Comparison of ENCODE assay signal across 9 mouse cellular contexts in genomic region chr9:116847241-116848135, GRCm38 (mm10).
A peak's percentile ranks its signal among the peaks of the same experiment; 100 is the strongest.
DNase-seq lines count a peak whose midpoint lies in the region; ATAC-seq lines count a peak whose summit lies in the region.
"Had no signal": no experiment of that assay in that cellular context is flagged by ENCODE, and none has a peak within 500 bp of the region (broad histone marks: within the 10 kb centered on the region; RNA-seq: fewer than 3 reads in every experiment).

No protein-coding gene starts in this region.

- DNase-seq in Muller cell, postnatal 12 days (ENCODE audit: inconsistent ontology term), result peak; percentile 25
- peak; percentile 90 for DNase-seq in lung, postnatal 10 days
- no peak for DNase-seq in retina, embryonic 14.5 days (ENCODE audit: low spot score)
- no peak for DNase-seq in hindbrain, embryonic 10.5 days (ENCODE audit: low spot score)
- no peak for DNase-seq in cerebellum, adult 8-10 months

- H3K27ac ChIP-seq in embryonic facial prominence, embryonic 15.5 days (replicated peaks), result peak overlapping the region; percentile 48
- peak overlapping the region; percentile 40 for H3K27ac ChIP-seq in intestine, embryonic 16.5 days (ENCODE audit: low read length)
- H3K27ac ChIP-seq in hindbrain, embryonic 10.5 days, result no peak overlapping the region
- H3K27ac ChIP-seq in hindbrain, embryonic 16.5 days (ENCODE audit: low read depth, low read length), result no peak overlapping the region
- H3K27ac ChIP-seq: neural tube, embryonic 12.5 days had no signal

- no peak overlapping the region for H3K4me2 ChIP-seq in embryonic facial prominence, embryonic 15.5 days (replicated peaks)
- no peak overlapping the region for H3K4me2 ChIP-seq in intestine, embryonic 16.5 days (ENCODE audit: low read depth, low read length)
- no peak overlapping the region for H3K4me2 ChIP-seq in hindbrain, embryonic 16.5 days (ENCODE audit: low read length)
- H3K4me2 ChIP-seq: neural tube, embryonic 12.5 days had no signal

- no peaks in the 10 kb centered on the region for H3K9me3 ChIP-seq in embryonic facial prominence, embryonic 15.5 days (replicated peaks)
- no peaks in the 10 kb centered on the region for H3K9me3 ChIP-seq in intestine, embryonic 16.5 days (ENCODE audit: control insufficient read depth, low read length)
- H3K9me3 ChIP-seq in hindbrain, embryonic 10.5 days, result no peaks in the 10 kb centered on the region
- H3K9me3 ChIP-seq in hindbrain, embryonic 16.5 days (ENCODE audit: control insufficient read depth, low read length), result no peaks in the 10 kb centered on the region
- H3K9me3 ChIP-seq: neural tube, embryonic 12.5 days had no signal

- no peak overlapping the region for H3K4me3 ChIP-seq in embryonic facial prominence, embryonic 15.5 days (replicated peaks)
- no peak overlapping the region for H3K4me3 ChIP-seq in intestine, embryonic 16.5 days (ENCODE audit: low read length)
- no peak overlapping the region for H3K4me3 ChIP-seq in hindbrain, embryonic 10.5 days
- no peak overlapping the region for H3K4me3 ChIP-seq in hindbrain, embryonic 16.5 days (ENCODE audit: low read length)
- H3K4me3 ChIP-seq: neural tube, embryonic 12.5 days had no signal

- no peak overlapping the region for H3K9ac ChIP-seq in embryonic facial prominence, embryonic 15.5 days
- H3K9ac ChIP-seq in intestine, embryonic 16.5 days (ENCODE audit: low read depth, low read length), result no peak overlapping the region
- H3K9ac ChIP-seq in hindbrain, embryonic 16.5 days (ENCODE audit: low read depth, low read length), result no peak overlapping the region
- H3K9ac ChIP-seq: neural tube, embryonic 12.5 days had no signal

- 42% methylated on average over 7 of the region's 7 CpGs for WGBS in embryonic facial prominence, embryonic 15.5 days
- WGBS in intestine, embryonic 16.5 days, result 49% methylated on average over 7 of the region's 7 CpGs
- WGBS in hindbrain, embryonic 10.5 days, result 78% methylated on average over 7 of the region's 7 CpGs
- WGBS in hindbrain, embryonic 16.5 days, result 71% methylated on average over 7 of the region's 7 CpGs

- peaks cover 9% of the 10 kb centered on the region for H3K4me1 ChIP-seq in embryonic facial prominence, embryonic 15.5 days
- peaks cover 4% of the 10 kb centered on the region for H3K4me1 ChIP-seq in intestine, embryonic 16.5 days (ENCODE audit: control insufficient read depth, insufficient read depth, low read length)
- H3K4me1 ChIP-seq in hindbrain, embryonic 10.5 days (replicated peaks), result no peaks in the 10 kb centered on the region
- no peaks in the 10 kb centered on the region for H3K4me1 ChIP-seq in hindbrain, embryonic 16.5 days (ENCODE audit: control insufficient read depth, insufficient read depth, low read depth, low read length)
- H3K4me1 ChIP-seq: neural tube, embryonic 12.5 days had no signal

- no peaks in the 10 kb centered on the region for H3K27me3 ChIP-seq in embryonic facial prominence, embryonic 15.5 days
- no peaks in the 10 kb centered on the region for H3K27me3 ChIP-seq in intestine, embryonic 16.5 days (replicated peaks; ENCODE audit: control insufficient read depth, insufficient read depth, low read length)
- no peaks in the 10 kb centered on the region for H3K27me3 ChIP-seq in hindbrain, embryonic 10.5 days (ENCODE audit: insufficient read depth, poor library complexity, severe bottlenecking)
- no peaks in the 10 kb centered on the region for H3K27me3 ChIP-seq in hindbrain, embryonic 16.5 days (replicated peaks; ENCODE audit: control insufficient read depth, insufficient read depth, low read length)
- H3K27me3 ChIP-seq: neural tube, embryonic 12.5 days had no signal

- no peaks in the 10 kb centered on the region; the same call in 1 of the 2 replicates for H3K36me3 ChIP-seq in embryonic facial prominence, embryonic 15.5 days
- H3K36me3 ChIP-seq in intestine, embryonic 16.5 days (ENCODE audit: control insufficient read depth, insufficient read depth, low read length), result no peaks in the 10 kb centered on the region
- no peaks in the 10 kb centered on the region for H3K36me3 ChIP-seq in hindbrain, embryonic 10.5 days
- H3K36me3 ChIP-seq in hindbrain, embryonic 16.5 days (ENCODE audit: control insufficient read depth, insufficient read depth, low read length), result no peaks in the 10 kb centered on the region
- H3K36me3 ChIP-seq: neural tube, embryonic 12.5 days had no signal

- ATAC-seq in embryonic facial prominence, embryonic 15.5 days (ENCODE audit: insufficient number of reproducible peaks, low FRiP score, low TSS enrichment, low read depth), result peak; percentile 63
- peak; percentile 88 for ATAC-seq in intestine, embryonic 16.5 days
- ATAC-seq in hindbrain, embryonic 16.5 days, result no peak

Comparison
In these comparisons a context has a peak if more than half of its experiments do, and no peak if none do; other contexts are left out.
1. DNase-seq: peak in Muller cell, postnatal 12 days (single experiment) and lung, postnatal 10 days (single experiment); none in retina, embryonic 14.5 days (single experiment), hindbrain, embryonic 10.5 days (single experiment) and cerebellum, adult 8-10 months (single experiment).
2. H3K27ac ChIP-seq: peak in embryonic facial prominence, embryonic 15.5 days (single experiment) and intestine, embryonic 16.5 days (single experiment); none in hindbrain, embryonic 10.5 days (single experiment) and hindbrain, embryonic 16.5 days (single experiment).